Mouse (Mus musculus) heart, postnatal 25 days (tissue): Measurements from ENCODE around the gene Crhbp. TPM values are rescaled to one million over a fixed set of nuclear protein-coding genes. Genes with fewer than 3 reads are reported as not detected.

ENCODE experiments used
- DNase-seq: peaks from one replicate; pipeline ENCODE4 v3.0.0; 2022; ENCODE audit warnings: low spot score
- intact Hi-C: fragments of 180-260 bp; cut with DNase I; formaldehyde crosslinking; loops from one replicate; pipeline ENCODE4 v1.15.1; 2025
- total RNA-seq, 2 experiments: library from RNA; stranded (reverse); gene quantifications; 2 replicates each; pipeline ENCODE4 v1.2.3; 2021

The Crhbp gene
- not detected for total RNA-seq

DNA sequence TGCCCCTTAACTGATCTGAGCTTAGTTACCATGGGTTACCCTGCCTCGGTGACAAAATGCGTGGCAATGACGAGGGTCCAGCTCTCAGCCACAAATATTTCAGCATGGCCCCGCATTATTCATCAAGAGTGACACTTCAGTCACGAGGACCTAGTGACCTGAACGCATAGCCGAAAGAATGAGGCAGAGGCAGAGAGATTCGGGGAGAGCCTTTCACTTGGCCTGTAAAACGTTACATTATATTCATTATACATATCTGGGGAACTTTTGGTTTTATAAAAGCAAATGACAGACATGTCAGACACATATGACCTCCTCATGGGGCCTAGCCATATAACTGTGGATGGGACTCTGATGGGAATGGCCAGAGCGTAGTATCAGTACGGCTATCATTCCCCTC lies at the start of gene Crhbp:
Gene Crhbp (minus strand): TSS at position 101 of the 400 bp plus-strand sequence.
- DNase-seq, result no peak
- intact Hi-C loops, result no loop called here

DNA sequence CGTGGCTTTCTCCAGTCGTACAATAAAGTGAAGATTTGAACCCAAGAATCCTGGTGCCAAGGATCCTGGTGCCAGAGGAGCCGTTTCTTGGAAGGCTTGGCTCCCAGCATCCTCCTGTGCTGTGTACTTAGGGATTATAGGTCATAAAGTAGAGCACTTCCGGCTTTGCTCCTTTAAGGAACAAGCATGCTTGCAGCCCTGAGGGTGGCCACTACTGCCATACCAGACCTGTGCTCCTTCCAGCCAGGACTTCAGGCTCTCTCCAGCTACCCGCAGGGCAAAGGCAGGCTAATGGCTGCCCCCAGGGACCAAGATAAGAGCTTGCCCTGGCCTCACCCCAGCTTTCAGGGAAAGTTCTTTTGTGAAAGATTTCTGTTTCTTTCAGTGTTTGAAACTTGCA lies 48.6 kb upstream of the Crhbp start:
- intact Hi-C loops, result no loop called here
- no peak for DNase-seq

DNA sequence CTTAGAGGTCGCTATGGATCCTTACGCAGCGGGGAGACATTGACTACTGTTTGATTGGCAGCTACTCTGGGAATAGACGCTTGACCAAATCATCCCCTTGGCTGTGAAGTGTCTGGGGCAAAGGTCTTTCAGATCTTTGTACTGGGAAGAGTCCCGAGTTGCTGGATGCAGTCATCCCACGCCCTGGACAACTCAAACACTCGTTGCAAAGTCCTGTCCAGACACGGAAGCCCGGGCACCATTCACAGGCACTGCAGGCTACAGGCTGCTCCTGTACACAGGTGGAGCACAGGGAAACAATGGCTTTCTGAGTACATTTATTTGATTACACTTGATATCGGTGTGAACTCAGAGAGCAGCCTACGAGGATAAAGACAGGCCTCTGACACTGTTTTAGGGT lies 46.6 kb upstream of the Crhbp start:
- no peak for DNase-seq
- intact Hi-C loops, result no loop called here

DNA sequence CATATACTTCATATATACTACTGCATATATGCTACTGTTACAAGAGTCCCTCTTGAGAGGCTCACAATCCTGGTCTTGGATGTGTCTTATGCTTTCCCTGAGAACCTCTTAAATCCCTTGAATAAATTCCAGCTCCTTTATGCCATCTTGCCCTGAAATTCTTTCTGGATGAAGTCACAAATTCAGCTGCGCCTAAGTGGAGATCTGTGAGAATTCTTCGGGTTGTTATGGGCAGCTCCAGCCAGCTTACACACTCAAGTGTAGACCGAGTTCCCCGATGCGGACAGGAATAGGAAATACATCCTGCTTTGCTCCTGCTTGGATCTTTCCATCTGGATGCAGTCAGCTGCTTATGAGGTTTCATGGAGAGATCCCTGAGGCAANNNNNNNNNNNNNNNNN lies 39.9 kb upstream of the Crhbp start:
- intact Hi-C loops, result no loop called here

DNA sequence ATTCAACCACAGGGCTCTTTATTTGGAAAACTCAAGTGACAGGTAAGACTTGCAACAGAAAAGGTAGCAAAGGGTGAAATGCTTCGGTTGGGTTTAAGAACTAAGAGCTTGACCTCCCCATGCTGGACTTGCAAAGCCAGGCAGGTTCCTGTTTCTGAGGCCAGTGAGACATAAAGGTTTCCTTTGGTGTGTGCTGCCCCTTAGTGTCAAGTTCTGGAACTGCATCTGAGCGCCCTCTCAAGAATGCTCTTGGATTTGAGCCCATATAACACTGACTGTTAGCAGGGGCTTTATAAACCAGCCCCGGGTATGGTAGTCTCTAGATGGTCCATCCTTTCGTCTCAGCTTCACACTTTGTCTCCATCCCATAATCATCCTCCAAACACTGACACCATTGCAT lies 36.7 kb upstream of the Crhbp start:
- intact Hi-C loops, result loop anchor here (1.0 kb wide), 1 partner anchor 91 kb away; no protein-coding TSS in a partner anchor
- DNase-seq, result no peak

More for the DNA sequence above, 39.9 kb upstream of the Crhbp start:
- DNase-seq, result no peak

DNA sequence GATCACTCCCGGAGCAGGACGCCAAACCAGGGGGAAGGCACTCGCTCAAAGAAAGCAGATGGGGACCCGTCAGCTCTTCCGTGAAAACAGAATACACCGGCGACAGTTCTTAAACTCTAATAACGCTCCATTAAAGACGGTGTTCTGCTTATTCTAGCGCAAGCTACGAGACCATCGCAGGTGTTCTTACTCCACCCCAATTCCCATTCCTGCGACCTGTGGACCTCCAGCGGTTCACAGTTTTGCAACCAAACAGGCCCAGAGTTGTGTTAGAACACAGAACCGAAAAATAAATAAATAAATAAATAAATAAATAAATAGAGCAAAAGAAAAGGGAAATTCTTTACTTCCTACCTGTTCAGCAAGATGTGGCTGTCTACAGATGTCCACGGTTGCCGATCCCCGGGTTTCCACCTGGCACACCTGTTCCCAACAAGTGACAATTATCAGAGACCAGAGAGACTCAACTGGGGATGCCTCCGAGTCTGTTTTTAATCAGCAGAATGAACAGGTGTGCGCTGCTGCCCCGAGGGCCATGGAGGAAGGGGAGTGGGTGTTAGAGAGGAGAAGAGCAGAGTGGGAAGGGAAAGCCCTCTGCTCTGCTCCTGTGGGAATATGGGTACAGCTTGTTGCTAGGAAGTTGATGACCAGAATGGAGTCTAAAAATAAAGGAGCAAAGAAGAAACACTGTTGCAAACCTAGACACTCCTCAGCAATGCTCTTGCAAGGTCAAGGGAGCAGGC lies 34.1 kb upstream of the Crhbp start, which contains the start of gene S100z:
Gene S100z (minus strand): TSS at position 51 of the 743 bp plus-strand sequence.
- no peak for DNase-seq
- intact Hi-C loops, result no loop called here

DNA sequence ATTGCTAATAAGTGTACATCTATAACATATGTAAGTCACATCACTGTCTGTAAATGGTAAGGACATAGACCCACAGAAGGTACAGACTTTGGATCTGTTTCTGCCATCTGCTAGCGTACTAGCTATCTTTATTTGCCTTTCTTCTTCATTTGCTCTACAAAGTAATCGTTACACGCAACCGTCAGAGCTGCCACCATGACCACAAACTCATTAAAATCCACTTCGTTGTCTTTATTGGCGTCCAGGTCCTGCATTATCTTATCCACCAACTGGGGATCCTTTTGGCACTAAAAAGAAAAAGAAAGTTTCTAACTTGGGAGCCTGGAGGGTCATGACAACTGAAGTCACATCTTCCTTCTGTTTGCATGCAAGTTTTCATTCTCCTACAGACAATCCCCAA lies 32.4 kb upstream of the Crhbp start:
- DNase-seq, result no peak
- intact Hi-C loops, result no loop called here

DNA sequence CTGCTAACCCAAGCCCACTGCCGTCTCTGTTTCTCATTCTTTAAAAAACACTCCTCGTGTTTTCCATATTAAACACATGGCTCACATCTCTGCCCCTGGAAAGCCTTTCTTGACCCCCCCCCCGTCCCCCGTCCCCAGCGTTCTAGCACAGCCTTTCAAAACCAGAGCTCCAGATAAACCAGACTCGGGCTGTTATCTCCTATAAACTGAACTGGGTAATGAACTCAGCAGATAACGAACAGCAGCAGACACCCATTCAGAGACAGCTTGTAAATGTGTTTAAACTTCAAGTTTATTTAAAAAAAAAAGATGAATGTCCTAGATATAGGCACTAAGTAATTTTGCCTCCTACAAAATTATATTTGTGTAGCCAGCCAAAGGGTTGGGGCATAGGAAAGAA lies 30.4 kb upstream of the Crhbp start:
- no peak for DNase-seq
- intact Hi-C loops, result no loop called here

DNA sequence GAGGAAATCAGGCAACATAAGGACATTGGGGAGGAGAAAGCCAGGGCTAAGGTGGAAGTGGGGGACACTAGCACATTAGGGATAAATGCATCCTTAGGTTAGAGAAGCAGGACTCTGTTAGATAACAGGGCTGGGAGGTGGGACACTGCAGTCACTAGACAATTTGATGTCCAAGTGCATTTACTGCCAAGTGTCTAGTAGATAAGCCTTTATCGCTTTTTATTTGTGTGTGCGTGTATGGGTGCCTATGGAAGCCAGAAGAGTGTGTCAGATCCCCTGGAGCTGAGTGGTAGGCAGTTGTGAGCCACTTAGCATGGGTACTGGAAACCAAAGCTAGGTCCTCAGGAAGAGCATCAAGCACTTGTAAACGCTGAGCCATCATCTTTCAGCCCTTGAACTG lies 29.6 kb upstream of the Crhbp start:
- no peak for DNase-seq
- intact Hi-C loops, result no loop called here

DNA sequence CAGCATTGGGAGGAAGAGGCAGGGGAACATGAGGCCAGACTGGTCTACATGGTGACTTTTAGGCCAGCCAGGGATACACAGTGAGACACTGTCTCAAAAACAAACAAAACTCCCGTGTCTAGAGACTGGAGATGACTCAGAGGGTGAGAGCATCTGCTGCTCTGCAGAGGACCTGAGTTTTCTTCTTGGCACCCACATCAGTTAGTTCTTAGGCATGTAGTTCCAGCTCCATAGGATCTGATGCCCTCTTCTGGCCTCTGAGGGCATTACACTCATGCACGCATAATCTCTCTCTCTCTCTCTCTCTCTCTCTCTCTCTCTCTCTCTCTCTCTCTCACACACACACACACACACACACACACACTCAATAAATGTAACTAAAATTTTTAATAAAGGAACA lies 26.2 kb upstream of the Crhbp start:
- intact Hi-C loops, result no loop called here
- DNase-seq, result no peak

DNA sequence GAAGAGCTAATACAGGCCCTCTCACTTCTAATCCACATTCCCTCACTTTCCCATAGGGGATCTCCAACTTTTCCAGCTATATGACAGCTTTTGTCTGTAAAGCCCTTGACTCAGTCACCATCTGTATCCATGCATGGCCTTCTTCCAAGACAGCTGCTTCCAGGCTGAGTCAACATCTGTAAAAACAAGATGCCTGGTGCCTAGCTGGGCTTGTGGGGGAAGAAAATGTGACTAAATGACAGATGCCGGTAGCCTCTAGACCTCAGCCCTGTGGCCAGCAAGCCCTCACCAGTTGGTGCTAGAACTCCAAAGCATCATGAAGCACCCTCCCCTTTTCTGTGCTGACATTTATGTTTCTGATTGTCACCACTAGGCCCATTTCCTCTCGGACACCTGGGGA lies 6.8 kb upstream of the Crhbp start:
- intact Hi-C loops, result loop anchor here (10.0 kb wide), 1 partner anchor 1483 kb away; no protein-coding TSS in a partner anchor
- no peak for DNase-seq

DNA sequence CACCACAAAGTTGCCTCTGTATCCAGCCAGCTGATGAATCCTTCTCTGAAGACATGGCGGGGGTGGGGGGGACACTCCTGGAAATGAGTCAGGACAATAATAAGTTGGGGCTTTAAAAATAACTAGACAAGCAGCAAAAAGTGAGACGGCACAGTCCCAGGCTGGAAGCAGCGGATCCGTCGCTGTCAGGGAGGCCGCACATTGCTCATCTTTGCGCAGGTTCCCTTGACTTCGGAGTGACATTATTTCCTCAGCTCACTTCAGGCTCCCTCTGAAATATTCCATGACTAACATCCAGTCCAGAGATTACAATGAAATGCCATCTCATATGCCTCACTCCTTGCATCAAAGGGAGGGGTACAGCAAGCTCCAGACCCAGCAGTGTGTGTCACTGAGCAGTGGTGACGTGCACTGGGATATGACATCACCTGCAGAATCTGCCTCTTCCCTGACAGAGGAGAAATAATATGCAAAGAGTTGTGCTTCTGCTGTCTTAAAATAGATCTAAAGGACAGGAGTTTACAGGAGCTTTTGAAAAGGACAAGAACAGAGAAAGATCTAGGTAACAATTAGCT lies 6.0 kb upstream of the Crhbp start:
- intact Hi-C loops, result loop anchor here (10.0 kb wide), 1 partner anchor 1484 kb away; no protein-coding TSS in a partner anchor
- no peak for DNase-seq

DNA sequence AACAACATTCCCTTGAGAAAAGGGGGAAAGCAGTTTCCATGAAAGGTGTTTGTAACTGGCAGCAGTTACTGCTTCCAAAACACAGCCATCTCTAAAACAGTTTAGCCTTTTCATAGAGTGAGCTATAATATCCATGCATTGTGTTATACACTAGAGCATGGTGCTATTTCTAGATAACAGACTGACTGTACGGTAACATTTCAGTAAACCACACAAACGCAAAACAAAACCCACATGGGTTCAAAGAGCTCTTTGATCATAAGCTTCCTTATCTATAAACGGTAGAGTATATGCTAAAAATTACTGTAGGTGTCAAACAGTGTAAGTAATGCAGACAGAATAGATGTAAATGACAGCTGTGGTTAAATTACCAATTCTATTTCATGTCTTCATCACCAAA lies 5.0 kb upstream of the Crhbp start:
- DNase-seq, result no peak
- intact Hi-C loops, result loop anchor here (10.0 kb wide), 1 partner anchor 1485 kb away; no protein-coding TSS in a partner anchor

DNA sequence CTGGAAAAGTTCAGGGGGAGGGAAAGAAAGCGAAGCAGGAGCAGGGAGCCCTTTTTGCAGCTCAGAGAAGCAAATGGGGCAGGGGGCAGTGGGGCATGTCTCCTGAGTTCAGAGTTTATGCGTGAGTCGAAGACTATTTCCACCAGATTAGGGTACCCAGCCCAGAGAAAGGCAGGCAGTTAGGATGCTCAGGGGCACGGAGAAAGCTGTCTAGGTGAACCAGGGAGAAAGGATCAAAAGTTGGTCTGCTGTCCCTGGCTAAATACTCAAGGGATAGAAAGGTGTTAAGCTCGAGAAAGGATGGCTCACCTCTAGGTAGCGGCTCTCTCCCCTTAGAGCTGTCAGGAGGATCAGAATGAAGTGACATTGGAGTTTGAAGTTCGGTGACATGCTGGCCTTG lies 433 bp downstream of the Crhbp start:
- no peak for DNase-seq
- intact Hi-C loops, result no loop called here

DNA sequence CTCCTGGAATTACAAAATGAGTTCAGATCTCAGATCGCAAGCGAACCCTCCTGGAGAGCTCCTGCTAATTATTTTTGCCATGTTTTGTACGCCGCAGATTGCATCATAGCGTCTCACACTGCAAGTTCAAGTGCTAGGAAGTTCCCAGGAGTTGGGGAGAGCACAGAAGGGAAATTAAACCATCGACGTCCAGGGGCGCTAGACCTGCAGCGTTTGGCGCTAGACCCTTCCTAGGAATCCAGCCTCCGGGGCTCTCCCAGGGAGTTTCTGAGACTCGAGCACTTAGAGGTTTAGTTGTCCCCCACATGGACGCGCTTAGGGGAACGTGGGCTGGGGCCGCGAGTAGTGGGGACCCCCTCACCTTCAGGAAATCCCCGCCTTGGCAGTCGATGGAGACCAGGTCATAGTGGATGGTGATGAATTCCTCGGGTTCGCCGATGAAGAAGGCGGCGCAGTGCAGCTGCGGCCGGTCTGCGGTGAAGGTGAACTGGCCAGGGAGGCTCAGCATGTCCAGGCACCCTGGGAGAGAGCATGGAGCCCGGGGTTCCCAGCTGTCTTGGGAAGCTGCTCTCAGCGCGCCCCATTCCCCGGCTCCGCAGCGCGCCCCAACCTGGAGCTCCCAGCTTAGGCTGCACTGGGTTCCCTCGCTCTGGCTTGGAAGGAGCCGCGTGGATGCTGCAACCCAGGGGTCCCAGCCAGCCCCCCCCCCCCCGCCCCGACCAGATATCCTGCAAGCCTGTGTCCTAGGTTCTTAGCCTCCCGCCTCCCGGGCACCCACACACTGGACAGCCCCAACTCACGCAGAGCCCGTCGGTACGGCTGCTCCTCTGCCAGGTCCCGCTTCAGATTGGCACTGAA lies 1.1 kb downstream of the Crhbp start:
- intact Hi-C loops, result no loop called here
- no peak for DNase-seq

DNA sequence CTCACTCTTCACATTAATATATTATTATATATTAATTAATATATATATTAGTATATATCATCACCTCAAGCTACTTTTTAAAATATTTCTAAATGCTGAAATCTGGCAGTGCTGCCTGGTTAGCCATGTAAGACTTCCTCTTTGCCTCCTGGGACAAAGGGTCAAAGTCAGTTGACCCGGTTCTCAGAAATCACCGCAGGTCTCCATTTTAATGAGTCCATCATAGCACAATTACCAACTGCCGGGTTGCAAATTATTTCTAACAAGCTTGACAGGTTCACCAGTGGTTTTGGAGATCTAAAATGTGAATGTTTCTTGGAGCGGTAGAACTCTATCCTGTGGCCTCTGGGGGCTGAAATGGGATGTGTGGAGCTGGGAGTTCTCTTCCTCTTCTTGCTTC lies 1.8 kb downstream of the Crhbp start:
- intact Hi-C loops, result no loop called here
- DNase-seq, result no peak

DNA sequence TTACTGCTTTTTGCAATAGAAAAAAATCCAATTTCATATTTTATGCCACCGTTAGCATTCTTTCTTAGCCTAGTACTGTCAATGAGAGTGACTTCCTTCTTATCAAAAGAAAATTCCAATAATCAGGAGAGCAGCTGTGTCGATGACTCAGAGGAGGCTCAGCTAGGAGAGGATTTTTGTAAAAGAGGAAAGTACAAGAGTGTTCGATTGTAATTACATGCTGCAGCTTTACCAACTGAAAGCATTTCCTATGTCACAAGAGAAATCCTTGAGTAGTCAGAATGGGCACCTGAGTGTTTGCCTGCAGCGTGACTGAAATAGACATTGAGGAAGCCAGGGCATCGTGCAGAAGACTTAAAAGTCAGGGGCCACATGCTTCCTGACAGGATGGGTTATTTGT lies 5.2 kb downstream of the Crhbp start:
- intact Hi-C loops, result no loop called here

DNA sequence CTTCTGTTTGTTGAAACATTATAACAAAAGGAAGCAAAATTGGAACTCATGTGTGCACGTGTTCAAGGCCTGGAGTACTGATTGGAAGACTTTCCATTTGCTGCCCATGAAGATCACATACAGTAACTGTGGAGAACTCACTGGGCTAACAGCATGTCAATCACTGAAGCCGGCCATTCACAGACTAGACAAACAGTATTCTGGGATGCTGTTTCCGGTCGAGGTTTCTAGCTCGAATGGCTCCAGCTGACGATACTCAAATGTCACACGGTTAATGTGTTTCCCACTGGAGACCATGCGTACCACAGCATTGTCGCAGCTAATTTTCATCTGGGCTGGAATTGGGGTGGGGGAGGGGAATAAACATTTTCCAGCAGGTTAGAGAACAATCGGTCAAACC lies 13.0 kb downstream of the Crhbp start:
- no peak for DNase-seq
- intact Hi-C loops, result no loop called here

More for the DNA sequence above, 5.2 kb downstream of the Crhbp start:
- no peak for DNase-seq

DNA sequence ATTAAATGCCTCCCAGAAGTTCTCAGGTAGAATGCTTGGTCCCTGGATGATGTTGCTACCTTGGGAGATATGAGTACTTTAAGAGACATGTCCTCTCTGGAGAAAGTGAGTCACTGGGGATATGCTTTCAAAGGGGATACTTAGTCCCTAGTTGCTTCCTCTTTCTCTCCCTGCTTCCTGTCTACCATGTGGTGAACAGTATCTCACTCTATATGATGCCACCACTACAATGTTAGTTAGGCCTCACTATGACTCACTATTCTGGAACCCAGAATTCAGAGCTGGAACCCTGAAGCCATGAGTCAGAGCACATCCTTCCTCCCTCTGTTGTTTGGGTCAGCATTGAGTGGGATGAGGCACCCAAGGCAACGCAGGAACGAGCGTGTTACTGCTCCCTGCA lies 17.2 kb downstream of the Crhbp start:
- no peak for DNase-seq
- intact Hi-C loops, result no loop called here

DNA sequence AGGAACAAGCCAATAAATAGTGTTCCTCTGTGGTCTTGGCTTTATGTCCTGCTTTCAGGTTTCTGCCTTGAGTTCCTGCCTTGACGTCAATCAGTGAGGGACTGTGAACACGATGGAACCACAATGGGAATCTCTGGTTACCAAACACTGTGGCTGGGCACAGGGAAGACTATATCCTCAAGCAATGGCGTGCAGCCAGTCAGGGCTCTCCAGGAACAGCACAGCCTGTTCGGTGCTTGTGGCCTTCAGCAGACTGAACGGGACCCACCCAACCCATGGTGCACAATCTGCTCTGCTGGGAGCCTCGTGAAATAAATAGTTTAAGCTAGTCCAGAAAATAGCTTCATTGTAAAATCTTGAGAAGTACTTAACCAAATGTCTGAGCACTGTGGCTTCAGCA lies 18.3 kb downstream of the Crhbp start:
- intact Hi-C loops, result no loop called here
- DNase-seq, result no peak

DNA sequence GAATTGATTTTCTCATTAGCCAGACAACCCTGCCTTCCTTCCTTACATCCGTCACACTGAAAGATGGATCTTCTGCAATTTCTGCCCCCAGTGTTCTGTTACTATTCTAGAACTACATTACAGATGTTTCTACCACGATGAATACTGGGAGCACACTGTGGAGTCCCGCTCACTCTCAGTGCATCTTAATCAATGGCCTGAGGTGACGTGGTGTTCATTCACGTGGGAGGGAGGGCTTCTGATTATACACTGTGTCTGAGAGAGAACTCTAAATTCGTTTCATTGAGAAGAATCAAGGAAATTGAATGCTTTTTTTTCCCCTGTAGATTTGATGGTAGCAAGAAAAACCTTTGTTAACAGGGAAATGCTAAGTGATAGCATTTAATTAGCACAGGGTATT lies 19.2 kb downstream of the Crhbp start:
- DNase-seq, result no peak
- intact Hi-C loops, result no loop called here
